ENCODE assay signal across 14 mouse cellular contexts in genomic region chr2:131140533-131140905, GRCm38 (mm10). TPM values are rescaled to one million over a fixed set of nuclear protein-coding genes. Genes with fewer than 3 reads are reported as not detected.
A peak's percentile ranks its signal among the peaks of the same experiment; 100 is the strongest.
DNase-seq lines count a peak whose midpoint lies in the region; ATAC-seq and TF ChIP-seq lines count a peak whose summit lies in the region.
"Had no signal": no experiment of that assay in that cellular context is flagged by ENCODE, and none has a peak within 500 bp of the region (broad histone marks: within the 10 kb centered on the region; RNA-seq: fewer than 3 reads in every experiment).

No protein-coding gene starts in this region.

- no peaks in the 10 kb centered on the region for H3K27me3 ChIP-seq in forebrain, embryonic 10.5 days (ENCODE audit: poor library complexity, severe bottlenecking)
- H3K27me3 ChIP-seq in forebrain, embryonic 13.5 days: no peaks in the 10 kb centered on the region
- no peaks in the 10 kb centered on the region for H3K27me3 ChIP-seq in hindbrain, embryonic 10.5 days (ENCODE audit: insufficient read depth, poor library complexity, severe bottlenecking)
- H3K27me3 ChIP-seq in hindbrain, embryonic 16.5 days (replicated peaks; ENCODE audit: control insufficient read depth, insufficient read depth, low read length): no peaks in the 10 kb centered on the region
- H3K27me3 ChIP-seq in lung, embryonic 15.5 days: no peaks in the 10 kb centered on the region
- no peaks in the 10 kb centered on the region for H3K27me3 ChIP-seq in small intestine, adult 2 months (ENCODE audit: control insufficient read depth, insufficient read depth, low read length)
- H3K27me3 ChIP-seq: limb, embryonic 12.5 days had no signal

- WGBS in forebrain, embryonic 10.5 days: 72% methylated on average over 5 of the region's 5 CpGs
- 76% methylated on average over 5 of the region's 5 CpGs for WGBS in forebrain, embryonic 13.5 days
- WGBS in hindbrain, embryonic 10.5 days: 73% methylated on average over 5 of the region's 5 CpGs
- WGBS in hindbrain, embryonic 16.5 days: 69% methylated on average over 5 of the region's 5 CpGs
- 54% methylated on average over 5 of the region's 5 CpGs for WGBS in lung, embryonic 15.5 days
- WGBS in small intestine, adult 2 months: 53% methylated on average over 5 of the region's 5 CpGs

- ATAC-seq in forebrain, embryonic 13.5 days: no peak
- ATAC-seq in hindbrain, embryonic 16.5 days: no peak
- no peak for ATAC-seq in lung, embryonic 15.5 days (ENCODE audit: borderline replicate concordance, extremely low read depth, low FRiP score, low TSS enrichment)
- ATAC-seq: forebrain, embryonic 16.5 days; inflammation-experienced regulatory T-cells, adult 6 months had no signal

- H3K36me3 ChIP-seq in forebrain, embryonic 10.5 days (replicated peaks): peaks cover 52% of the 10 kb centered on the region
- peaks cover 22% of the 10 kb centered on the region for H3K36me3 ChIP-seq in forebrain, embryonic 13.5 days (ENCODE audit: poor library complexity, severe bottlenecking)
- H3K36me3 ChIP-seq in hindbrain, embryonic 10.5 days: peaks cover 41% of the 10 kb centered on the region
- peaks cover 14% of the 10 kb centered on the region for H3K36me3 ChIP-seq in hindbrain, embryonic 16.5 days (ENCODE audit: control insufficient read depth, insufficient read depth, low read length)
- H3K36me3 ChIP-seq in lung, embryonic 15.5 days: peaks cover 25% of the 10 kb centered on the region
- H3K36me3 ChIP-seq in small intestine, adult 2 months (ENCODE audit: control insufficient read depth, insufficient read depth, low read length): 0 out of 2 replicates have a peak, but pooled peaks cover 2% of the 10 kb centered on the region

- H3K4me3 ChIP-seq in forebrain, embryonic 10.5 days: no peak overlapping the region
- H3K4me3 ChIP-seq in forebrain, embryonic 13.5 days: no peak overlapping the region
- no peak overlapping the region for H3K4me3 ChIP-seq in hindbrain, embryonic 10.5 days
- H3K4me3 ChIP-seq in hindbrain, embryonic 16.5 days (ENCODE audit: low read length): no peak overlapping the region
- H3K4me3 ChIP-seq in lung, embryonic 15.5 days: no peak overlapping the region
- no peak overlapping the region for H3K4me3 ChIP-seq in small intestine, adult 2 months (ENCODE audit: low read depth, low read length)
- H3K4me3 ChIP-seq: limb, embryonic 12.5 days had no signal

- peaks cover 42% of the 10 kb centered on the region for H3K4me1 ChIP-seq in forebrain, embryonic 10.5 days
- peaks cover 8% of the 10 kb centered on the region for H3K4me1 ChIP-seq in forebrain, embryonic 13.5 days
- peaks cover 40% of the 10 kb centered on the region for H3K4me1 ChIP-seq in hindbrain, embryonic 10.5 days (replicated peaks)
- H3K4me1 ChIP-seq in hindbrain, embryonic 16.5 days (ENCODE audit: control insufficient read depth, insufficient read depth, low read depth, low read length): no peaks in the 10 kb centered on the region
- peaks cover 13% of the 10 kb centered on the region for H3K4me1 ChIP-seq in lung, embryonic 15.5 days
- peaks cover 18% of the 10 kb centered on the region for H3K4me1 ChIP-seq in small intestine, adult 2 months (ENCODE audit: control insufficient read depth, insufficient read depth, insufficient read length, low read length)

- no peak overlapping the region for H3K9ac ChIP-seq in forebrain, embryonic 13.5 days
- no peak overlapping the region for H3K9ac ChIP-seq in hindbrain, embryonic 16.5 days (ENCODE audit: low read depth, low read length)
- H3K9ac ChIP-seq in lung, embryonic 15.5 days: no peak overlapping the region
- H3K9ac ChIP-seq: limb, embryonic 12.5 days had no signal

- DNase-seq in forebrain, embryonic 10.5 days (ENCODE audit: extremely low spot score, low spot score): no peak
- no peak for DNase-seq in hindbrain, embryonic 10.5 days (ENCODE audit: low spot score)
- DNase-seq in lung, postnatal 4 days: no peak
- no peak for DNase-seq in cerebellum, postnatal 14 days
- DNase-seq: gastrocnemius, postnatal 36 days; thymus, postnatal 25 days had no signal

- no peak for TF ChIP-seq POLR2A in small intestine, adult 2 months (IDR thresholded peaks at IDR 0.05; ENCODE audit: low read depth, low read length)

- TF ChIP-seq CTCF in small intestine, adult 2 months (IDR thresholded peaks at IDR 0.05; ENCODE audit: extremely low read depth, insufficient read length, insufficient replicate concordance, low read depth, low read length): no peak

- 0 out of 2 replicates have a peak overlapping the region, but pooled peaks have one; percentile 41 for H3K27ac ChIP-seq in forebrain, embryonic 10.5 days
- H3K27ac ChIP-seq in forebrain, embryonic 13.5 days: no peak overlapping the region
- H3K27ac ChIP-seq in hindbrain, embryonic 10.5 days: 0 out of 2 replicates have a peak overlapping the region, but pooled peaks have one; percentile 18
- no peak overlapping the region for H3K27ac ChIP-seq in hindbrain, embryonic 16.5 days (ENCODE audit: low read depth, low read length)
- peak overlapping the region; percentile 73 for H3K27ac ChIP-seq in lung, embryonic 15.5 days
- peak overlapping the region; percentile 11; the same call in 1 of the 2 replicates for H3K27ac ChIP-seq in small intestine, adult 2 months (ENCODE audit: insufficient read depth, low read depth, low read length)
- H3K27ac ChIP-seq: limb, embryonic 12.5 days had no signal

- H3K9me3 ChIP-seq in forebrain, embryonic 10.5 days: no peaks in the 10 kb centered on the region
- H3K9me3 ChIP-seq in forebrain, embryonic 13.5 days (replicated peaks): no peaks in the 10 kb centered on the region
- H3K9me3 ChIP-seq in hindbrain, embryonic 10.5 days: no peaks in the 10 kb centered on the region
- H3K9me3 ChIP-seq in hindbrain, embryonic 16.5 days (ENCODE audit: control insufficient read depth, low read length): no peaks in the 10 kb centered on the region
- H3K9me3 ChIP-seq in lung, embryonic 15.5 days: no peaks in the 10 kb centered on the region
- H3K9me3 ChIP-seq: limb, embryonic 12.5 days had no signal

- no peak overlapping the region for H3K4me2 ChIP-seq in forebrain, embryonic 13.5 days
- no peak overlapping the region for H3K4me2 ChIP-seq in hindbrain, embryonic 16.5 days (ENCODE audit: low read length)
- no peak overlapping the region for H3K4me2 ChIP-seq in lung, embryonic 15.5 days
- H3K4me2 ChIP-seq: limb, embryonic 12.5 days had no signal

RNA-seq across cellular contexts. Expression of gene Gm11037, which starts 7.2 kb away (rescaled TPM):
- not detected in 2 replicates for polyA plus RNA-seq in forebrain, embryonic 10.5 days (2016; fragmentation: Nextera tagmentation; extraction: Ambion mirVana)
- polyA plus RNA-seq in forebrain, embryonic 13.5 days (2015; fragmentation: Nextera tagmentation; extraction: Ambion mirVana): not detected in 2 replicates
- not detected in 2 replicates for polyA plus RNA-seq in hindbrain, embryonic 10.5 days (2016; fragmentation: Nextera tagmentation; extraction: Ambion mirVana)
- polyA plus RNA-seq in hindbrain, embryonic 16.5 days (2015; fragmentation: Nextera tagmentation; extraction: Ambion mirVana): not detected in 2 replicates
- polyA plus RNA-seq in lung, embryonic 15.5 days (2015; fragmentation: Nextera tagmentation; extraction: Ambion mirVana): not detected in 2 replicates
- not detected in 2 replicates for polyA plus RNA-seq in small intestine, adult 2 months (2012; rRNA removed)
- polyA plus RNA-seq: forebrain, embryonic 16.5 days; inflammation-experienced regulatory T-cells, adult 6 months; limb, embryonic 12.5 days; neural tube, embryonic 14.5 days had no signal

RNA-seq across cellular contexts. Expression of gene Hspa12b, which starts 13.4 kb away (rescaled TPM):
- 8.4 and 8.7 TPM in 2 replicates for polyA plus RNA-seq in forebrain, embryonic 10.5 days (2016; fragmentation: Nextera tagmentation; extraction: Ambion mirVana)
- 2.4 and 3.3 TPM in 2 replicates for polyA plus RNA-seq in forebrain, embryonic 13.5 days (2015; fragmentation: Nextera tagmentation; extraction: Ambion mirVana)
- polyA plus RNA-seq in hindbrain, embryonic 10.5 days (2016; fragmentation: Nextera tagmentation; extraction: Ambion mirVana): 6.4 and 7.6 TPM in 2 replicates
- polyA plus RNA-seq in hindbrain, embryonic 16.5 days (2015; fragmentation: Nextera tagmentation; extraction: Ambion mirVana): 6.5 and 6.9 TPM in 2 replicates
- polyA plus RNA-seq in lung, embryonic 15.5 days (2015; fragmentation: Nextera tagmentation; extraction: Ambion mirVana): 15.0 and 16.5 TPM in 2 replicates
- 2.2 and 3.3 TPM in 2 replicates for polyA plus RNA-seq in small intestine, adult 2 months (2012; rRNA removed)

RNA-seq across cellular contexts. Expression of gene 1700037H04Rik, which starts 19.4 kb away (rescaled TPM):
- 128 and 129 TPM in 2 replicates for polyA plus RNA-seq in forebrain, embryonic 10.5 days (2016; fragmentation: Nextera tagmentation; extraction: Ambion mirVana)
- 97.1 and 99.3 TPM in 2 replicates for polyA plus RNA-seq in forebrain, embryonic 13.5 days (2015; fragmentation: Nextera tagmentation; extraction: Ambion mirVana)
- polyA plus RNA-seq in hindbrain, embryonic 10.5 days (2016; fragmentation: Nextera tagmentation; extraction: Ambion mirVana): 138 and 142 TPM in 2 replicates
- polyA plus RNA-seq in hindbrain, embryonic 16.5 days (2015; fragmentation: Nextera tagmentation; extraction: Ambion mirVana): 86.6 and 92.7 TPM in 2 replicates
- polyA plus RNA-seq in lung, embryonic 15.5 days (2015; fragmentation: Nextera tagmentation; extraction: Ambion mirVana): 60.4 and 61.5 TPM in 2 replicates
- polyA plus RNA-seq in small intestine, adult 2 months (2012; rRNA removed): 52.3 and 57.2 TPM in 2 replicates

RNA-seq across cellular contexts. Expression of gene Cenpb, which starts 39.3 kb away (rescaled TPM):
- 8.9 and 10.0 TPM in 2 replicates for polyA plus RNA-seq in forebrain, embryonic 10.5 days (2016; fragmentation: Nextera tagmentation; extraction: Ambion mirVana)
- polyA plus RNA-seq in forebrain, embryonic 13.5 days (2015; fragmentation: Nextera tagmentation; extraction: Ambion mirVana): 14.8 and 15.3 TPM in 2 replicates
- polyA plus RNA-seq in hindbrain, embryonic 10.5 days (2016; fragmentation: Nextera tagmentation; extraction: Ambion mirVana): 9.7 and 12.8 TPM in 2 replicates
- 11.1 and 11.3 TPM in 2 replicates for polyA plus RNA-seq in hindbrain, embryonic 16.5 days (2015; fragmentation: Nextera tagmentation; extraction: Ambion mirVana)
- 12.6 and 14.1 TPM in 2 replicates for polyA plus RNA-seq in lung, embryonic 15.5 days (2015; fragmentation: Nextera tagmentation; extraction: Ambion mirVana)
- polyA plus RNA-seq in small intestine, adult 2 months (2012; rRNA removed): 57.7 and 95.1 TPM in 2 replicates

RNA-seq across cellular contexts. Expression of gene Cdc25b, which starts 46.2 kb away (rescaled TPM):
- polyA plus RNA-seq in forebrain, embryonic 10.5 days (2016; fragmentation: Nextera tagmentation; extraction: Ambion mirVana): 65.9 and 79.3 TPM in 2 replicates
- polyA plus RNA-seq in forebrain, embryonic 13.5 days (2015; fragmentation: Nextera tagmentation; extraction: Ambion mirVana): 52.0 and 59.7 TPM in 2 replicates
- 99.7 and 116 TPM in 2 replicates for polyA plus RNA-seq in hindbrain, embryonic 10.5 days (2016; fragmentation: Nextera tagmentation; extraction: Ambion mirVana)
- polyA plus RNA-seq in hindbrain, embryonic 16.5 days (2015; fragmentation: Nextera tagmentation; extraction: Ambion mirVana): 22.8 and 29.6 TPM in 2 replicates
- polyA plus RNA-seq in lung, embryonic 15.5 days (2015; fragmentation: Nextera tagmentation; extraction: Ambion mirVana): 56.1 and 58.4 TPM in 2 replicates
- 11.6 and 22.4 TPM in 2 replicates for polyA plus RNA-seq in small intestine, adult 2 months (2012; rRNA removed)

Comparison
In these comparisons a context has a peak if more than half of its experiments do, and no peak if none do; other contexts are left out.
1. H3K27ac ChIP-seq: peak in forebrain, embryonic 10.5 days (single experiment), hindbrain, embryonic 10.5 days (single experiment), lung, embryonic 15.5 days (single experiment) and small intestine, adult 2 months (single experiment); none in forebrain, embryonic 13.5 days (single experiment) and hindbrain, embryonic 16.5 days (single experiment).